Mouse (Mus musculus) gastrocnemius, postnatal 10 days (tissue): ENCODE results near the gene Kdelr2. TPM values are rescaled to one million over a fixed set of nuclear protein-coding genes. Genes with fewer than 3 reads are reported as not detected.

Experiments used
- DNase-seq: peaks from one replicate; pipeline ENCODE4 v3.0.0; 2021; ENCODE audit warnings: mixed read lengths
- total RNA-seq, 2 experiments: library from RNA; stranded (reverse); gene quantifications; 2 replicates each; pipeline ENCODE4 v1.2.3; 2021

Gene Kdelr2
- total RNA-seq, 2 experiments from 2014 or later: 89.0 to 110 TPM

DNA sequence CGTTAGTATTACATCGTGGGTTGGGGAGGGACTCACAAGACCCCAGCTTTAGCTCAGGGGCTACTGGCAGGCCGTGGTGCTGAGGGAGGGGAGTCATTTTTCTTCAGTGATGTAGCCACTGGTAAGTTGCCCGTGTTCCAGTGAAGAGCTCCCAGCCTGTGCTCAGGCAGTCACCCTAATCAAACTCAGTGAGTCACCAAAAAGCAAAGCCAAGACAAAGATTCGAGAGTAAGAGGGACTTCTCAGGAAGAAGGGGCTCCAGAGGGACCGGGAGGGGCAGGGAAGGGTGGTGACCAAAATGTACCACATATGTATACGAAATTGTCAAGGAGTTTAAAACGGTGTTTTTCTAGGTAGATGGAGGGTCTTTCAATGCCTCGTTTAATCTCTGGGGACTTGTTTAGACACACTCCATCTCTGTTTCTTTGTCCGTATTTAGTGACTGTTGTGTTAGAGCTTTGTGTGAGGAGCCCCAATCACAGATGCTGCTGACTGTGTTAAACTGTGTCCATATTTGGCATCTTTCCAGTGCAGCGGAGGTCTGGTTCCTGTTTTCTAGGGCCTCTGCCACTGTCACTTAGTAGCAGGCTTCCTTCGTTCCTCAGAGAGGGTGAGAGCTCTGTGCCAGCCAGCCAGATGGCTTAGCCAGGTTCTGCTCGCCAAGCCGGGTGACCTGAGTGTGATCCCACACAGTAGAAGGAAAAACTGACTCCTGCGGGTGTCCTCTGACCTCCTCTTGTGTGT, 67.0 kb downstream of the Kdelr2 start:
- peak; percentile 32 for DNase-seq

- DNase-seq: no peak
Measured at GRCm38 (mm10) chr5:143471165-143471546, 67.5 kb downstream of the Kdelr2 start.

Other genes with a start within 250 kb of the Kdelr2 start
- gene Rbak, start 223.1 kb upstream of the Kdelr2 start, total RNA-seq: 1 to 10 TPM; 6.9 to 8.6 TPM
- gene Spdye4b, start 222.8 kb upstream of the Kdelr2 start, total RNA-seq: not detected
- not detected for gene Spdye4a, start 176.9 kb upstream of the Kdelr2 start, total RNA-seq
- 10 to 100 TPM; 10.5 to 11.6 TPM for gene Zfp12, start 168.7 kb upstream of the Kdelr2 start, total RNA-seq
- gene Zfp316, start 133.8 kb upstream of the Kdelr2 start, total RNA-seq: 1 to 10 TPM; 4.4 to 4.5 TPM
- under 1 TPM; 0.66 to 0.75 TPM for gene Zfp853, start 110.2 kb upstream of the Kdelr2 start, total RNA-seq
- 10 to 100 TPM; 10.6 to 11.6 TPM for gene E130309D02Rik, start 88.5 kb upstream of the Kdelr2 start, total RNA-seq
- 10 to 100 TPM; 35.0 to 37.5 TPM for gene Zdhhc4, start 74.6 kb upstream of the Kdelr2 start, total RNA-seq
- under 1 TPM; 0.05 to 0.11 TPM for gene Grid2ip, start 46.5 kb upstream of the Kdelr2 start, total RNA-seq
- 1 to 10 TPM; 4.2 to 5.7 TPM for gene Daglb, start 60.7 kb downstream of the Kdelr2 start, total RNA-seq
- 100 to 1,000 TPM; 237 to 250 TPM for gene Rac1, start 124.2 kb downstream of the Kdelr2 start, total RNA-seq
- gene Cyth3, start 218.6 kb downstream of the Kdelr2 start, total RNA-seq: 10 to 100 TPM; 39.9 to 51.8 TPM